Mouse (Mus musculus) adrenal gland, postnatal 14 days (tissue): ENCODE results near the gene Rtbdn. TPM values are rescaled to one million over a fixed set of nuclear protein-coding genes. Genes with fewer than 3 reads are reported as not detected.

Source experiments
- microRNA-seq, 2 experiments: library from miRNA; unstranded; fragments of <30 nt; microRNA quantifications; one replicate each; pipeline ENCODE4 v1.2.0; 2021
- total RNA-seq: library from RNA; stranded (reverse); gene quantifications from 2 replicates; pipeline ENCODE4 v1.2.3, GENCODE M21; 2021

The Rtbdn gene
- total RNA-seq, 1 experiment from 2014 or later: not detected

Small RNAs within 50 kb of the gene (microRNA-seq; reads per million reads assigned to microRNA genes)
- gene Gm24197: 0 reads per million in 2 experiments

Other genes with a start within 250 kb of the Rtbdn start
- gene Lyl1, start 245.5 kb upstream of the Rtbdn start, total RNA-seq: 4.2 and 9.4 TPM in 2 replicates
- 0.52 and 0.90 TPM in 2 replicates for gene G430095P16Rik, start 224.0 kb upstream of the Rtbdn start, total RNA-seq
- 124 and 125 TPM in 2 replicates for gene Nfix, start 146.6 kb upstream of the Rtbdn start, total RNA-seq
- gene Dand5, start 124.2 kb upstream of the Rtbdn start, total RNA-seq: 7.1 and 7.4 TPM in 2 replicates
- gene Gadd45gip1, start 115.5 kb upstream of the Rtbdn start, total RNA-seq: 44.4 and 45.7 TPM in 2 replicates
- gene Rad23a, start 106.3 kb upstream of the Rtbdn start, total RNA-seq: 108 TPM in 2 replicates
- gene Calr, start 100.1 kb upstream of the Rtbdn start, total RNA-seq: 521 and 554 TPM in 2 replicates
- gene Farsa, start 90.0 kb upstream of the Rtbdn start, total RNA-seq: 55.2 and 63.4 TPM in 2 replicates
- gene Syce2, start 74.9 kb upstream of the Rtbdn start, total RNA-seq: 17.4 and 17.6 TPM in 2 replicates
- 55.4 and 84.8 TPM in 2 replicates for gene Gcdh, start 53.1 kb upstream of the Rtbdn start, total RNA-seq
- gene Klf1, start 45.1 kb upstream of the Rtbdn start, total RNA-seq: 0.56 and 5.1 TPM in 2 replicates
- gene Dnase2a, start 38.4 kb upstream of the Rtbdn start, total RNA-seq: 8.3 and 11.0 TPM in 2 replicates
- 1.2 and 3.1 TPM in 2 replicates for gene Mast1, start 9.6 kb upstream of the Rtbdn start, total RNA-seq
- gene Gm49661, start 22.4 kb downstream of the Rtbdn start, total RNA-seq: 2.1 TPM in 1 of 2 replicates, not detected in the other
- 532 and 572 TPM in 2 replicates for gene Prdx2, start 22.6 kb downstream of the Rtbdn start, total RNA-seq
- 88.3 and 96.4 TPM in 2 replicates for gene Rnaseh2a, start 22.8 kb downstream of the Rtbdn start, total RNA-seq
- gene Junb, start 31.7 kb downstream of the Rtbdn start, total RNA-seq: 58.3 and 211 TPM in 2 replicates
- 5.8 and 6.9 TPM in 2 replicates for gene Hook2, start 43.6 kb downstream of the Rtbdn start, total RNA-seq
- not detected in 2 replicates for gene Best2, start 67.5 kb downstream of the Rtbdn start, total RNA-seq
- gene Asna1, start 78.3 kb downstream of the Rtbdn start, total RNA-seq: 91.4 and 94.7 TPM in 2 replicates
- gene Trir, start 79.8 kb downstream of the Rtbdn start, total RNA-seq: 154 and 161 TPM in 2 replicates
- 65.9 and 67.8 TPM in 2 replicates for gene Tnpo2, start 89.9 kb downstream of the Rtbdn start, total RNA-seq
- gene Fbxw9, start 113.1 kb downstream of the Rtbdn start, total RNA-seq: 18.0 and 18.4 TPM in 2 replicates
- gene Gm5741, start 121.0 kb downstream of the Rtbdn start, total RNA-seq: not detected in 2 replicates
- 28.7 and 40.6 TPM in 2 replicates for gene Dhps, start 124.8 kb downstream of the Rtbdn start, total RNA-seq
- 68.3 and 70.3 TPM in 2 replicates for gene Wdr83os, start 133.7 kb downstream of the Rtbdn start, total RNA-seq
- gene Wdr83, start 134.3 kb downstream of the Rtbdn start, total RNA-seq: 30.0 and 30.9 TPM in 2 replicates
- 49.8 and 56.3 TPM in 2 replicates for gene Man2b1, start 136.3 kb downstream of the Rtbdn start, total RNA-seq
- gene Zfp791, start 176.1 kb downstream of the Rtbdn start, total RNA-seq: 2.0 and 2.8 TPM in 2 replicates
- gene Cks1brt, start 204.9 kb downstream of the Rtbdn start, total RNA-seq: not detected in 2 replicates